In genomic region chr2:69631449-69631848, GRCm38 (mm10) we compare ENCODE assay signal across 10 mouse cellular contexts. TPM values are rescaled to one million over a fixed set of nuclear protein-coding genes. Genes with fewer than 3 reads are reported as not detected.
DNase-seq lines count a peak whose midpoint lies in the region; ATAC-seq and TF ChIP-seq lines count a peak whose summit lies in the region.
"Had no signal": no experiment of that assay in that cellular context is flagged by ENCODE, and none has a peak within 500 bp of the region (broad histone marks: within the 10 kb centered on the region; RNA-seq: fewer than 3 reads in every experiment).

No protein-coding gene starts in this region.

- H3K4me3 ChIP-seq in gastrocnemius, adult 2 months = no peak overlapping the region
- H3K4me3 ChIP-seq in lung, embryonic 16.5 days (ENCODE audit: low read length) = no peak overlapping the region
- H3K4me3 ChIP-seq in stomach, embryonic 16.5 days (replicated peaks; ENCODE audit: low read length) = no peak overlapping the region
- H3K4me3 ChIP-seq: limb, embryonic 15.5 days had no signal

- WGBS in lung, embryonic 16.5 days = 87% methylated on average over 2 of the region's 2 CpGs
- WGBS in stomach, embryonic 16.5 days = 88% methylated on average over 2 of the region's 2 CpGs

- H3K9me3 ChIP-seq in lung, embryonic 16.5 days (ENCODE audit: control insufficient read depth, low read length) = no peaks in the 10 kb centered on the region
- H3K9me3 ChIP-seq in stomach, embryonic 16.5 days (replicated peaks; ENCODE audit: control insufficient read depth, low read length) = no peaks in the 10 kb centered on the region
- H3K9me3 ChIP-seq: limb, embryonic 15.5 days had no signal

- H3K36me3 ChIP-seq in lung, embryonic 16.5 days (ENCODE audit: control insufficient read depth, insufficient read depth, low read length) = no peaks in the 10 kb centered on the region
- no peaks in the 10 kb centered on the region for H3K36me3 ChIP-seq in stomach, embryonic 16.5 days (ENCODE audit: control insufficient read depth, insufficient read depth, low read length)
- H3K36me3 ChIP-seq: limb, embryonic 15.5 days had no signal

- no peak overlapping the region for H3K4me2 ChIP-seq in lung, embryonic 16.5 days (ENCODE audit: low read depth, low read length)
- no peak overlapping the region for H3K4me2 ChIP-seq in stomach, embryonic 16.5 days (ENCODE audit: low read depth, low read length)
- H3K4me2 ChIP-seq: limb, embryonic 15.5 days had no signal

- TF ChIP-seq CTCF in gastrocnemius, adult 2 months (IDR thresholded peaks at IDR 0.05) = peak; percentile 48

- H3K27ac ChIP-seq in gastrocnemius, adult 2 months = no peak overlapping the region
- H3K27ac ChIP-seq in lung, embryonic 16.5 days (ENCODE audit: low read length) = peak overlapping the region; percentile 53
- H3K27ac ChIP-seq in stomach, embryonic 16.5 days (ENCODE audit: low read length) = peak overlapping the region; percentile 70
- H3K27ac ChIP-seq: limb, embryonic 15.5 days had no signal

- H3K9ac ChIP-seq in lung, embryonic 16.5 days (ENCODE audit: low read length) = no peak overlapping the region
- H3K9ac ChIP-seq in stomach, embryonic 16.5 days (ENCODE audit: low read length) = no peak overlapping the region
- H3K9ac ChIP-seq: limb, embryonic 15.5 days had no signal

- 0 out of 2 replicates have a peak, but pooled peaks cover 5% of the 10 kb centered on the region for H3K4me1 ChIP-seq in lung, embryonic 16.5 days (replicated peaks; ENCODE audit: control insufficient read depth, insufficient read depth, low read length)
- H3K4me1 ChIP-seq in stomach, embryonic 16.5 days (ENCODE audit: control insufficient read depth, insufficient read depth, low read length) = no peaks in the 10 kb centered on the region
- H3K4me1 ChIP-seq: limb, embryonic 15.5 days had no signal

- DNase-seq in gastrocnemius, adult 2 months = no peak
- no peak for DNase-seq in gastrocnemius, postnatal 10 days
- no peak for DNase-seq in lung, postnatal 36 days
- peak; percentile 7 for DNase-seq in T-cell, adult 2 months (ENCODE audit: low spot score)
- DNase-seq in urinary bladder, postnatal 36 days (ENCODE audit: low spot score in 2 of 2) = no peak

- no peak for ATAC-seq in lung, embryonic 16.5 days (ENCODE audit: low read depth)
- ATAC-seq in stomach, embryonic 16.5 days (ENCODE audit: insufficient read depth, low FRiP score) = no peak
- no peak for ATAC-seq in activated CD4-positive, CD25-positive, alpha-beta regulatory T cell, adult 4 months

- H3K27me3 ChIP-seq in lung, embryonic 16.5 days (ENCODE audit: control insufficient read depth, insufficient read depth, low read depth, low read length) = no peaks in the 10 kb centered on the region
- H3K27me3 ChIP-seq in stomach, embryonic 16.5 days (ENCODE audit: control insufficient read depth, insufficient read depth, low read length) = no peaks in the 10 kb centered on the region
- H3K27me3 ChIP-seq: limb, embryonic 15.5 days had no signal

- intact Hi-C loops in gastrocnemius, adult 2 months (cut with DNase I) = no loop called here

RNA-seq across cellular contexts. Expression of gene Bbs5, which starts 15.5 kb away (rescaled TPM):
- 1 to 10 TPM; 3.7 to 4.6 TPM for total RNA-seq in gastrocnemius, adult 2 months (2021)
- 1 to 10 TPM; 4.0 to 4.3 TPM for total RNA-seq in gastrocnemius, postnatal 10 days (2021)
- polyA plus RNA-seq in lung, embryonic 16.5 days (2015; fragmentation: Nextera tagmentation; extraction: Ambion mirVana) = 18.3 and 19.7 TPM in 2 replicates
- 12.2 and 14.9 TPM in 2 replicates for polyA plus RNA-seq in stomach, embryonic 16.5 days (2015; fragmentation: Nextera tagmentation; extraction: Ambion mirVana)
- under 1 TPM; 0.62 to 0.70 TPM for polyA plus RNA-seq in activated CD4-positive, CD25-positive, alpha-beta regulatory T cell, adult 4 months (2017; shearing (Covaris generic))

RNA-seq across cellular contexts. Expression of gene Klhl41, which starts 38.5 kb away (rescaled TPM):
- 100 to 1,000 TPM; 511 to 652 TPM for total RNA-seq in gastrocnemius, adult 2 months (2021)
- 100 to 1,000 TPM; 508 to 520 TPM for total RNA-seq in gastrocnemius, postnatal 10 days (2021)
- 1.8 and 2.9 TPM in 2 replicates for polyA plus RNA-seq in lung, embryonic 16.5 days (2015; fragmentation: Nextera tagmentation; extraction: Ambion mirVana)
- polyA plus RNA-seq in stomach, embryonic 16.5 days (2015; fragmentation: Nextera tagmentation; extraction: Ambion mirVana) = 0.40 and 7.0 TPM in 2 replicates
- polyA plus RNA-seq in activated CD4-positive, CD25-positive, alpha-beta regulatory T cell, adult 4 months (2017; shearing (Covaris generic)) = not detected
- total RNA-seq: common myeloid progenitor, adult 5-6 weeks had no signal

RNA-seq across cellular contexts. Expression of gene Lrp2, which starts 45.6 kb away (rescaled TPM):
- total RNA-seq in gastrocnemius, adult 2 months (2021) = not detected
- under 1 TPM in 1 of 2 experiments, not detected in 1; 0.02 TPM for total RNA-seq in gastrocnemius, postnatal 10 days (2021)
- polyA plus RNA-seq in lung, embryonic 16.5 days (2015; fragmentation: Nextera tagmentation; extraction: Ambion mirVana) = 0.29 and 0.39 TPM in 2 replicates
- 0.61 and 0.63 TPM in 2 replicates for polyA plus RNA-seq in stomach, embryonic 16.5 days (2015; fragmentation: Nextera tagmentation; extraction: Ambion mirVana)
- under 1 TPM in 1 of 2 experiments, not detected in 1; 0.44 TPM for polyA plus RNA-seq in activated CD4-positive, CD25-positive, alpha-beta regulatory T cell, adult 4 months (2017; shearing (Covaris generic))
- total RNA-seq: common myeloid progenitor, adult 5-6 weeks had no signal
- polyA plus RNA-seq: limb, embryonic 15.5 days had no signal
